Mouse (Mus musculus) central nervous system, embryonic 18 days (tissue): ENCODE measurements around the gene Apob. TPM values are rescaled to one million over a fixed set of nuclear protein-coding genes. Genes with fewer than 3 reads are reported as not detected.

Experiments used
- polyA plus RNA-seq: library from polyadenylated mRNA; depleted of rRNA; stranded (reverse); fragments of >200 nt; gene quantifications from 2 replicates; pipeline ENCODE4 v1.2.3, GENCODE M21; 2012; rRNA removed

The Apob gene
- 0.03 and 0.12 TPM in 2 replicates for polyA plus RNA-seq

GRCm38 (mm10) chr12:7977466-7978189, at the start of gene Apob:
Gene Apob, plus strand, starts transcription at chr12:7977648.

Other genes starting within 250 kb of the Apob start
- gene Ldah, start 230.5 kb downstream of the Apob start, polyA plus RNA-seq = 51.2 and 52.2 TPM in 2 replicates